Mouse (Mus musculus) monocyte, adult 2 months (primary cell): ENCODE measurements around the gene Havcr2.
"Not testable (repeated sequence)": the region's sequence is repeated elsewhere in the genome, so short reads cannot be mapped to it uniquely, and the experiment has no call there.

Experiments
- DNase-seq, 2 experiments: peaks; one replicate each; pipeline ENCODE4 v3.0.0; 2022; ENCODE audit warnings: low spot score in 2 of 2, low read depth in 1 of 2

Gene Havcr2

DNA sequence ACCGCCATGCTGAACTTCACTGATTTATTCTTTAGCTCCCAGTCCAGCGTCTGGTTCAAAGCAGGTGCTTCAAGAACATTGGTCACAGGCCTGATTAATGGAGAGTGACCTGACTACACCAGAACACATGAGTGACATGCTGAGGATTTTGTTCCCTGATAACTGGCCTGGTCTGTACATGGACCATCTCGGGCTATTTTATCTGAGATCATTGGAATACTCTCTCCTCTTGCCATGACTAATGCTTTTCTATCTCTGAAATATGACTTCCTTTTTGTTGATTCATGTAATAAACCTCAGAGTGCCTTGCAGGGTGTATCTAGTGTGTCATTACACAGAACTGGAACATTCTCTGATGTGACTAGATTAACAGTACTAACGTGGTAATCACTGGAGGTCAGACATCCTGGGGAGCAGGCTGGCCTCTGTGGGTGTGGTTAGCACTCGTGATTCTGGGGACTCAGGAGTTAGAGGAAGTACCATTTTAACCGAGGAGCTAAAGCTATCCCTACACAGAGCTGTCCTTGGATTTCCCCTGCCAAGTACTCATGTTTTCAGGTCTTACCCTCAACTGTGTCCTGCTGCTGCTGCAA lies at the start of gene Havcr2:
TSS of gene Havcr2 (plus strand) at position 483 of the 593 bp plus-strand sequence.
- peak; percentile 60 to 70 for DNase-seq

DNA sequence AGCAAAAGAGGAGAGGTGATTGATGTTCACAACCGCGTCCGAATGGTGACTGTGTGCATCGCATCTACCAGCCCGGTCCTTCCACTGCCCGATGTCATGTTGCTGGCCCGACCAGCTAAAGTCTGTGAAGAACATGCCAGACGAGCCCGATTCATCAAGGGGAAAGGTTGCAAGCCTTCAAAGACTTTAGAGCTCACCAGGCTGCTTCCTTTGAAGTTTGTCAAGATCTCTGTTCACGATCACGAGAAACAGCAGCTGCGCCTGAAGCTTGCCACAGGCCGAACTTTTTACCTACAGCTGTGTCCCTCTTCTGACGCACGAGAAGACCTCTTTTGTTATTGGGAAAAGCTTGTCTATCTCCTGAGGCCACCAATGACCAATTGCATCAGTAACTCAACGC lies 49.7 kb upstream of the Havcr2 start:
- DNase-seq = no peak

DNA sequence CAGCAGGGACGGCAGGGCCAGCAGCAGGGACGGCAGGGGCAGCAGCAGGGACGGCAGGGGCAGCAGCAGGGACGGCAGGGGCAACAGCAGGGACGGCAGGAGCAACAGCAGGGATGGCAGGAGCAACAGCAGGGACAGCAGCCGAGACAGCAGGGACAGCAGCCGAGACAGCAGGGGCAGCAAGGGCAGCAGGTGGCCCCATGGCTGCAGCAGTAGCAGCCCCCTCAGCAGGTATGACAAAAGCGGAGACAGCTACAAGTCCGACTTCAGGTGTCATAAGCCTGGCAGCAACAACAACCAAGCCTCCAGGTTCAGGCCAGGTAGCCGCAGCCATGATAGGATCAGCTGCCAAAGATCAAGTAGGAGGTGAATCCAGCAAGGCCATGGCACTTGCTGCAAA lies 48.0 kb upstream of the Havcr2 start:
- no peak for DNase-seq

DNA sequence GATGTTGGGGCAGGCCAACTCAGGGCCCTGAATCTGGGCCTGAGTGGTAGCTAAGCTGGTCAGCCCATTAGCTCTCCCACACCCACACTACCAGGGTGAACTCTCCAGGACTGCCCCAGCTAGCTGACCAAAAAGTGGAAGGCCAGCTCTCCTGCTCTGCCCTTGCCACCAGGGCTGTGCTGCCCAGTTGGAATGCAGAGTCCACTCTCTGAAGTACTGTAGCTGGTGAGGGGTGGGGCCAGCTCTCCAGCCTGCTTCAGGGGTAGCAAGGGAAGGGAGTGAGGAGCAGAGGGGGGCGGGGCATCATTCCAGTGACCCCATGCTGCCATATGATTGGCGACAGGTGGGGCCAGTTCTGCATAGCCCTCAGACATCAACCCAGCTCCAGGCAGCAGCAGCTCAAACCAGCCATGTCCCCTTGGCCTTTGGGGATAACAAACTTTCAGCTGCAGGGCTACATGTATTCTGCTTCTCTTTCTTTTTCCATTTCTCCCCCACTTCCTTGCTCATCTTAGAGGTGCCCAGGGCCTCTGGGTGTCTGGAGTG lies 44.6 kb upstream of the Havcr2 start:
- DNase-seq = no peak

DNA sequence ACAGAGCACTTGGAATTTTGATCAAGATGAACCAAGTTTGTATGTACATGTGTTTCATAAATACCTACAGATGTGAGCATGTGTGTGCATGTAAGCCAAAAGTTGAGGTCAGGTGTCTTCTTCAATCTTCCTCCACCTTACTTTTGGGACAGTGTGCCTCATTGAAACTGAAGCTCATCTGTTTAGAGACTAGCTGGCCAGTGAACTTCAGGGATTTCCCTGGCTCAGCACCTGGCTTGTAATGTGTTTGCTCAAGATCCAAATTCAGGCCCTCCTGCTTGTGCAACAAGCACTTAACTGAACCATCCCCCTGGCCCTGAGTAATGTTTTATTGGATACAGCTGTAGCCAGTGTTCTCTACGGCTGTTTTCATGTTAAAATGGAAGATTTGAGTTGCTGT lies 36.3 kb upstream of the Havcr2 start:
- no peak for DNase-seq

DNA sequence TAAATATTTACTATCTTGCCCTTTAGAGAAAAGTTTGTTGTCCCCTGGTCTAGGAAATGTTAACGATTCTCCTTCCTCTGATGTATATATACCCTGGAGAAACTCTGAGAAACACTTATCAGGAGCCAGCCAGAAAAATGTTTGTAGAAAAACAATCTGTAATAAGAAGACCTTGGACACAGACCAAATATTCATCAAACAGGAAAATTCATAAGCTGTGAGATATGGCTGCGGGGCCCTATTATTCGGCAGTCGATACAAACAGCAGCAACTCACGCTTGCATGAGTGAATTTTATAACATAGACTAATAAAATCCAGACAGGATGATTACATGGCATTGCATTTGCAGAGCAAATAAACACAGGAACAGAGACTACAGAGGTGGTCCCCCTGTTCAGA lies 35.9 kb upstream of the Havcr2 start:
- no peak for DNase-seq

DNA sequence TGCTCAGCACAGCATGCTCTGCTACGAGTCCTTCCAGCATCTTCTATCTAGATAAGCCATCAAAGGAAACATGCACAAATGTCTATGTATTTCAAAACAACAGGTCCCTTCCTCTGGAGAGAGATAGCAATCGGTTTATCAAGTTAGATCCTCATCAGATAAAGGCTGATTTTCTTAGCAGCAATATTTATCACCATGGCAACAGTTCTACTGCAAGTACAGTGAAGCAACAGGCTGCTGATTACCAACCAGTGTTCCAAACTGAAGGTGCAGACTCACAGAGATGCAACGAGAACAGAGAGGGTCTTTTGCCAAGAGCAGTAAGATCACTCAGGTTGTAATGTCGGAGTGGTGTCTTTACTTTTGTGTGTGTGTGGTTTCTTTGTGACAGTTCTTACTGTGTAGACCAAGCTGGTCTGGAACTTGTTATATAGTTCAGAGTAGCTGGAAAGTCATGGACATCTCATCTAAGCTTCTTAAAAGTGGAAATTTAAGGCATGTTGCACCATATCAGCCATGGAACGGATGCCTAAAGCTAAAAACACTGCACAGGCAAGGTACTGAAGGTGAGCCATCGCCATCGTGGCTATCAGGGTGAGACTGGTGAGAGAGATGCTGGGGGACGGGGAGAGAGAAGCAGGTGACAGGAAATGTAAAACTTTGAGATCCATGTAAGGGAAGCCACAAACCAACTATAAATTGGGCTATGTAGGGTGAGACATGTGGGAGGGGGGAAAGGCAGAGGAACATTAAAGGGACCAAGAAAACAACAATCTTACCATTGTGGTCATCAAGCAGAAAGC lies 33.4 kb upstream of the Havcr2 start:
- no peak for DNase-seq

DNA sequence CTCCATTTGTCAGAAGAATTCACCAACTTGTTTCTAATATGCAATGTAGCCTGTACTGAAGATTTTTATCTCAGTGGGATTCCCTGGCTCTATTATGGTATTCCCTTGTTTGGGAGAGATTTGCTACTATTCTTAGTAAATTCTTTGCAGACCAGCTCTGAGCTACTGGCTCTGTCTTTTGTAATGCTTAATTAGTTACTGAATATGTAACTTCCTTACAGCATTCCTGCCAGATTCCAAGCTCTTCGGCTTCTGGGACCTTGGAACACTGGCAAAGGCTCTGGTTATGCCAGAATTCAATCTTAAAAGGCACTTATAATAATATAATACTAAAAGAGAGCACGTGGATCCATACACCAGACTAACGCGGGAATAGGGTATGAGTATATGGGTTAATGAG lies 26.6 kb upstream of the Havcr2 start:
- DNase-seq = not testable (repeated sequence)

DNA sequence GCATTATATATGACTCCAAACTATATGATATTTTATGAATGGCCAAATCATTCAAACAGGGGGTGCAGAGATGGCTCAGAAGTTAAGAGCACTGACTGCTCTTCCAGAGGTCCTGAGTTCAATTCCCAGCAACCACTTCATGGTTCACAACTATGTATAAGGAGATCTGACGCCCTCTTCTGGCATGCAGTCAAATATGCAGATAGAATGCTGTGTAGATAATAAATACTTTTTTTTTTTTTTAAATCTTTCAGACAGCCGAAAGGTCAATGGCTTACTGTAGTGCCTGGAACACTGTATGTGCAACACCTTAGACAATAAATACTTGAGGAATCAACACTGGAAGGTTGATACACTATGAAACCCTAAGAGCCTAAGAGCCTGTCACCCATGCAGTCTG lies 24.6 kb upstream of the Havcr2 start:
- DNase-seq = no peak

DNA sequence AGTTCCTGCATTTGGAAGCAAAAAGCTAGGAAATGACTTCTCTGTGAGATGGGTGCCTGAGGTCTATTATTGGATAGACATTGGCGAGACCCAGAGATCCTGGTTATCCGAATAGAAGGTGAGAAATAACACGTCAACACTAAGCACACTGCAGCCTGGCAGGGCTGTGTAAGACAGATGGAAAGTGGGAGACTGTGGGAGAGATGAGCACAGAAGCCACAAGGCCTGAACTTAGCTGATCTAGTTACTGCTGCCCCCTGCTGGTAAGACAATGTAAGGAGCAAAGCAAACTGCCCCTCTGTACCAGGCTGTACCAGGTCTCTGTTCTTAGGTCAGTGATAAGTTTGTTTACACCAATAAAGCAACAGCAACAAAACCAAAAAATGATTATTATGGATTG lies 23.6 kb upstream of the Havcr2 start:
- peak in 1 of 2 experiments; percentile 41 for DNase-seq

DNA sequence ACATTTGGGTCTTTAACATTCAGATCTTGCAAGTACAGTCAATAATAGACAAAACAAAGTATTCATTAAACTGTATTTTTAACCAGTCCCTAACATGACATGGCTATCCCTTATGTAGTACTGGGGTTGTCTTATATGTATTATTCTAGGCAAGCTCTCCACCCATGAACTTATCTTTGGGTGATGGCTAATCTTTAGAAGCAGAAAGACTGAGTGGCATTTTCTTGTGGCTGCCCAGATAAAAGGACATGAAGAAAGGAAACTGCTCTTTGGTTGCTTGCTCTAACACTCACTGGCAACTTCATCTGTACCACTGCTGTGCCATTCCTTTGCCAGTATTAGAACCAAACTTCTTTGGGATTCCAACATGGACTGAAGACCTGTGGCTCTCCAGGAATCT lies 19.4 kb upstream of the Havcr2 start:
- no peak for DNase-seq

DNA sequence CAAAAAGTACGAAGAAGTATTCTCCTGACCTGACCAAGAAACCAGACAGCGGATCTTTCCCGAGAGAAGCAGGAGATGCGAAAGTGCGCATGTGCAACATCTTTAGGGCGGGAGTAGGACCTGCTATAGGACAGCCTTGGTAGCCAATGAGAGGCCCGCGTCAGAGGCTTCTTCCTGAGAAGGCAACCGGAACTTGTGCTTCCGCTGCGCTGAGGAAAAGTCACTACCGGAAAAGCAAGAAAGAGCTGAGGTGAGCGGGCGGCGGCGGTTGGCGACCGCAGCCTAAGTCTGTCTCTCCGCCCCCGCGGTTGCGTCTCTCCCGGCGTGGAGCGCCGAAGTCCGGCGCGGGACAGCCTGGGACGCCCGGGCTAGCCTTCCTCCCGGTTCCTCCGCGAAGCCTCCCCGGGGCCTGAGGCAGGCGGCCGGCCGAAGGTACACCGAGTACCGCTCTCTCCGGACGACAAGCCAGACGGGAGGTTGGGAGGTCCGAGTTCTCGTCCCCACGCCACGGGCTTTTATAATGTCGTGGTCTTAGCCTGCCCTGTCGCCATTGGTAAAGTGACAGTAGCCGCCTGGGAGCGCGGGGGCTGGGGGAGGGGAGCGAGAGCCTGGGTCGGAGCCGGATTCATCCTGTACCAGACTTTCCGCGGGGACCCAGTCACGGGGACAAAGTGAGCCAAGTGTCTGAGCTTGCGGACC lies 17.8 kb upstream of the Havcr2 start, which contains the start of gene Med7:
TSS of gene Med7 (plus strand) at position 166 of the 699 bp plus-strand sequence.
- peak; percentile 81 to 86 for DNase-seq

DNA sequence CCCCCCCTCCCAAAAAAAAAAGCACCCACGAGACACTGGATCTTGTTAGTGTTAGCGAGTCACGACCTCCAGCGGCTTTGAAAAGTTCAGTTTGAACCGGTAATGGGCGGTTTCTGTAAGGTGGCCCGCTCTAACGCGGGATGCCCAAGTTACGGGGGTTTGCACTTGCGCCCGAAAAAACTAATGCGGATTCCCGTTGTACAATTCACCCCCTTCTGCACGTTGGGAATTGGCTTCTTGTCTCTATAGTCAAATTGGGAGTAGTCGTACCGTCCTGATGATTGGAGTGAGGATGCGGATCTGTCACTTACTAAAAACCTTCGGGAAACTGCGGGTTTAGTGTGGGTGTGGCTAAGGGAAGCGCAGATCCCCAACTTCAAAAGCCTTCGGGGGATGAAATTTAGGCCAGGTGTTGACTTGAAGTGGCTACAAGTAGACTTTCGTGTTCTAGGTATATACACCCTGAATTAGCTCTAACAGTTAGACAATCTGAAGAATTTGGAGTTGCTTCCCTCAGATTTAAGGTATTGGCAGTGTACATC lies 17.2 kb upstream of the Havcr2 start:
- DNase-seq = no peak

DNA sequence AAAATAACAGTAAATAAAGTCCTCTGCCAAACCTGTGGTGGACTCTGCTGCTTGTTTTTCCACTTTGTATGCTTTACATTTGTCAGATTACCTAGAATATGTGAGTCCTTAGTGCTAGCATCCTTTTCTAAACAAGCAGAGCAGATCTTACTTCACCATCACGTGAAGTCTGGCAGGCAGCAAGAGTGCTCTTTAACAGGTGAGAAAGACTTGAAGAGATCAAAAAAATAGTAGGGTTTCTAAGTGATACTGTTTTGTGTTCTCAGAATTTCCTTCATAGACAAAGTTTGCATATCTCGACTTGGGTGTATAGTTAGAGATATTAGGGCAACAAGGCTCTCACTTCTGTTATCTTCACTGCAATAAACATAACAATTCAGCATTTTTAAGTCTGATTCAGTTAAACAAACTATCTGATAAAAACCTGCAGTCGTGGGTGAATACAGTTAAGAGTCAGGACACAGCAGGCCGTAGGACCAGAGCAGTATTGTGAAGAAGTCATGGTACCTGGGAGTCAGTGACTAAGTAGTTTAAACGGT lies 15.7 kb upstream of the Havcr2 start:
- DNase-seq = no peak

DNA sequence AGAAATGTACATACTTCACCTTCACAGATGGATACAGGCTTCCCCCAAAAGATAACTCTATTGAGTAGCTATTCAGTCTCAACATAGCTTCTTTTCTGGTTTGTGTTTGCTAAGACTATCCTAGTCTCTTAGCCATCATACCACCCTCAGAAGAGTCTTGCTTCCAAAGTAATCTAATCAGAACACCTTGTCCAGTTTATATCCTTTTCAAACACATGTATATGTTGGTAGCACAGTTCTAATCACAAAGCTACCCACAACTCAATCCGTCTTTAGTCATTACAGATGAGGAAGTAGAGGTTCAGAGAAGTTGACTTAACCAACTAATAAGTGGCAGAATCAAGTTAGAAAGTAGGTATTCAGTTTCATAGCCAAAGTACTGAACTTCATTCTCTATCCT lies 13.0 kb upstream of the Havcr2 start:
- DNase-seq = no peak

DNA sequence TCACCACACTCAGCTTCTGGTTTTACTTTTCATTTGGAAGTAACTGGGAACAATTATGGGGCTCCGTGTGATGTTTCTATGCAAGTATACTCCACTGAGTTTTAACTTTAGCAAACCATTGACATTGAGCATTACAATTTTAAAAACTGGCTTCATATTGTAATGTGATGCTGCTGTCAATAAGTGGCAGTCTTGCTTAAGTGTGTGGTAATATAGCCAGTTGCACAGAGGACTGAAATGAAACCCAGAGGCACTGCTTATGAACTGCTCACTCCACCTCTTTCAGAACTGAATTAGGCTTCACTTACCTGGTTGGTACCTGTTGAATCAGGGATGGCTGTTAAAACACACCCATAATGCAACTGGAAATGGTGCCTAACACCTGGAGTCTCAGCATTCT lies 11.6 kb upstream of the Havcr2 start:
- DNase-seq = no peak

DNA sequence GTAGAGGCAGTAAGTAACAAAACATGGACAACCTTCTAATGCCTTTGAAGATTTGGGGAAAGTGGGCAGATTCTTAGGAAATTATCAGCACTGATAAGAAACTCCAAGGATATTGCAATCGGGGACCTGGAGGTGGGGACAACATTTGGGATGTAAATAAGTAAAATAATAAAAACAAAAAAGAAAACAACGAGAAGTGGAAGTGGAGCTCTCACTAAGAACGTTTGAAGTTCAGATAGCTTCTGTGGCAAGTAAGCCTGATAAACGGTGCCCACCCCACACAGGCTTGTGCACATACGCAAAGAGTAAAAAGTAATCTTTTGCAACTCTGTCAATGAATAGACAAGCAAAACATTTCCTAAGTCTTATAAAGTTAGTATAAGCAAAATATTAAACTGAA lies 10.8 kb upstream of the Havcr2 start:
- DNase-seq = no peak

DNA sequence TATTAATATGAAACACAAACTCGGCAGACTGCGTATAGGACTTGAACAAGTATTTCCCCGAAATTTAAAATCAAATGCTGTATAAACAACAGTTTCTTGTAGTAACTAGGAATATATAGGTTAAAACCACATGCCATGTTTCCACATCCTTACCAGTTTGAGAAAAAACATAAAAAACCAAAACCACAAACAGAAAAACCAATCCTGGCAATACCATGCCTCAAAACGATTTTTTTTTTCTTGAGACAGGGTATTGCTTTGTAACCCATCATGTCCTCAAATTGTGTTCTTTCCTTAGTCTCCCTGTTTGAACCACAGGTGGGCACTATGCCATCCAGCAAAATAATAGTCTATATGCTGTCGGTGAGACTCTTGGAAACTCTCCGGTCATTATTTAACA lies 8.6 kb upstream of the Havcr2 start:
- DNase-seq = no peak

DNA sequence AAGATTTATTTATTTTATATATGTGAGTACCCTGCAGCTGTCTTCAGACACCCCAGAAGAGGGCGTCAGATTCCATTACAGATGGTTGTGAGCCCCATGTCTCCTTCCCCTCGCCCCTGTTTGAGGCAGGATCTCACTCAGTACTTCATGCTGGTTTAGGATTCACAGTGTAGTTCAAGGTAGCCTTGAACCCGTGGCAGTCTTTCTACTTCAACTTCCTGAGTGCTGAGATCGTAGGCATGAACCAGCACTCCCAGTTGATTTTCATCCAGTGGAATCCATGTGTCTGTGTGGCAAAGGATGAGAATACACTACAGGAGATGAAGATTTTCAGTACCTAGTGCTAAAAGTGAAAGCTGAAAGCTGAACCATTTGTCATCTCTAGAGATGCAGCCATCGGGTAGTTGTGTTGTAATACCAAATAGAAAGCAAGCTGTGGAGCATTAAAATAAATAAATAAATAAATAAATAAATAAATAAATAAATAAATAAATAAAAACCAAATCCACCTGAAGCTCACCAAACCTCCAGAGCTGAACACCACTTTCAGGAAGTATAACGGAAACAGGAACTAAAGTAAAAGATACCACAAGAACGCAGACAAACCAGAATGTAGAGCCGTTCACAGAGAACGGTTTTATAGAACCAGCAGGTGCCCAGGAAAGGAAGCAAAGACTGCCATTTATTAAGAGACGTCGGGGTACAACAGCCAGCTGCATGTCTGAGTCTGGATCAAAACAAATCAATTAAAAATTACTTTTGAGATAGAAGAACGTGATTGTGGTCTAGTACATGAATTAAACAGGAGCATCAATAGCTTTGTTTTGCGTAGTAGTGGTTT lies 6.9 kb upstream of the Havcr2 start:
- DNase-seq = no peak

DNA sequence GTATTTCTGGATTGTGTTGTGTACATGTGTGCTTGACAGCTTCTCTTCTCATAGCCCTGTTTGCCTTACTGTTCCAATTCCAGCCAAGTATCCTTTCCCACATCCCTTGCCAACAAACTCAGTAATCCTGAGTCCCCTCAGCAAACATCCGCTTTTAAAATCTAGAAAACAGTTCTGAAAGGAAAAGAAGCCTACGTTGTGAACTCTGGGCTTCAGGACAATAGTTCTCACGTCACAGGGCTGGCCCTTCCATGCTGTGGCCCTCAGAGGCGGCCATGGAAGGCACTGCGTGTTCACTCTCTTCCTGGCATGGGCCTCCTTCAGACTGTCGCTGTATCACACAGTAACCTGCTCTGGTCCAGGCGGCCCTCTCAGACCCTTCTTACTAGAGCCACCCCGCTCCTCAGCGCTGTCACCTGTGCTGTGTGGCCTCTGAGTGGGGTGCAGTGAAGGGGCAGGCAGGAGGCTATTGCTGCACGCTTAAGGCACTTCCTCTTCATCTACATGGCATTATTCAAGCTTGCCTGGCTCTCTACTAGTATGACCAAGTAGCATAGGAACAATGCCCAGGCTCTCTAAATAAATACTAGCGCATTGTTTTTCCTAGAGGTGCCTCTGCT lies 5.2 kb upstream of the Havcr2 start:
- DNase-seq = no peak
